Mouse (Mus musculus) kidney, adult 2 months (tissue): Measurements from ENCODE around the gene Dnm2.

Experiments used
- CTCF ChIP-seq: fragments of 200-500 bp; conservative IDR thresholded peaks from 2 replicates; pipeline ENCODE4 v1.5.1; 2011; ENCODE audit warnings: low read depth, mild to moderate bottlenecking, control low read depth, low read length, moderate library complexity, mixed read lengths; ENCODE audit not compliant: insufficient read depth, insufficient read length
- POLR2A ChIP-seq: fragments of 200-500 bp; IDR thresholded peaks from one replicate; pipeline ENCODE4 v1.6.1; 2011; ENCODE audit warnings: low read depth, low read length, control low read depth

GRCm38 (mm10) chr9:21402764-21403253 lies 21.9 kb upstream of the Dnm2 start:
- TF ChIP-seq CTCF (no peak), POLR2A (no peak)
